Mouse (Mus musculus) cerebellum, adult 9-11 months (tissue): ENCODE data around the gene Gm10563.
"Not testable (repeated sequence)": the region's sequence is repeated elsewhere in the genome, so short reads cannot be mapped to it uniquely, and the experiment has no call there.

ENCODE experiments used
- DNase-seq: peaks from one replicate; pipeline ENCODE4 v3.0.0; 2022

Gene Gm10563

DNA sequence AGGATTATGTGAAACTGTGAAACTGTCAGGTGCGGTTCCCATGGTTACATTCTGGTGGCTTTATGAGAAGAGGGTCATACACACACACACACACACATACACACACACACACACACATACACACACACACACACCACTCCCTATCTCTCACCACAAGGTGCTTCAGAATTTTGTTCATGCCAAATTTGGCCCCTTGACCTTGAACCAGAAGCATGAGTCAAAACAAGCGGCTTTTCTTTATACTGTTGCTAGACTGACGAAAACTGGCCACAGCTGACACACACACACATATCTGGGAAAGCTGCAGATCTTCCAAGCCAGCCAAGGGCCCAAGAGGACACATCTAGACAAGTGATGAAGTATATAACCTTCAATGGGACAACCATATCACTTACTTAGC, 49.4 kb downstream of the Gm10563 start:
- no peak for DNase-seq

DNA sequence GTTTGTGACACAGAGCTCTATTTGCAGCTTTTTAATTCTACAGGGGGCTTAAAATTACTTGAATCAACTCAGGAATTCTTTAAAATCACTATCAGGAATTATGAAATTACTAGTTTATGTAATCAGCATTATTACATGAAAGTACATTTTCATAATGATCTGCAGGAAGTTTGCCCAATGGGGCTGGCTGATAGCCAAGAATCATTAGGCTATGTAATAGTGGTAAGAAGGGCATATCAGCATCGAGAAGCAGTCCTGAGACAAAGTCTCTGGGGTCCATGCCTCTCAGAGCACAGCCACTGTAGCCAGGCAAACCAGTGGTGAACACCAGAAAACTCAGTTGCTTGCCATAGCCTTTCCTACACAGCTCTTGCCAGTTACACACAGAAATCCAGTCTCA, 51.4 kb downstream of the Gm10563 start:
- DNase-seq = no peak

DNA sequence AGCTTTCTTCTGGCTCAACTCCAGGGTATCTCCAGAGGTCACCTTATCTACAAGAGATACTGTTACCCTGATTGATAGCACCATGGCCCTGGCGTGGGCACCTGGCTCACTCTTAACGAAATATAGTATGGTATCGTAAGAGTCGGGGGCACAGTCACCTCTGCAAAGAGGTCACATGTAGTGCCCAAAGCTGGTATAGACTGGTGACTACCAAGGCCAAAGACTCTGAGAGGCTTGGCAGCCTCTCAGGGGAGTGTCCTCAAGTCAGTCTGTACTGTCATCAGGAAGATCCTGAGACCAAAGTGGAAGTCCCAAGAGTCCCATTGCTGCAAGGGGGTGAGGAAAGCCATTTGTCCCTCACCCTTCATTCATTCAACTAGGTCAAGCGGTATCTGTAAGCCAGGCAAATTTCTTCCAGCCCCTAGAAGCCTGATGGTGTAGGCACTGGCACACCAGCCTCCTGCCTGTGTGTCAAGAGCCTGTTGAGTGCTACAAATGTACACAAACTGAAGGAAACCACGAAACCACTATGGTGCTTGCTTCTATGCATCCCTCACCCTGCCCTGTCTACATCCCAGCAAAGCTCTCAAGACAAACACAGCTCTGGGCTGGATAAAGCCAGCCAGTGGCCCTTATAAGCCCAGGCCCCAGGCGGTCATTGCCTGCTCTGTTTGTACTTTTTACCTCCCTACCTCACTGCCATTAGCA, 54.0 kb downstream of the Gm10563 start:
- DNase-seq = no peak

DNA sequence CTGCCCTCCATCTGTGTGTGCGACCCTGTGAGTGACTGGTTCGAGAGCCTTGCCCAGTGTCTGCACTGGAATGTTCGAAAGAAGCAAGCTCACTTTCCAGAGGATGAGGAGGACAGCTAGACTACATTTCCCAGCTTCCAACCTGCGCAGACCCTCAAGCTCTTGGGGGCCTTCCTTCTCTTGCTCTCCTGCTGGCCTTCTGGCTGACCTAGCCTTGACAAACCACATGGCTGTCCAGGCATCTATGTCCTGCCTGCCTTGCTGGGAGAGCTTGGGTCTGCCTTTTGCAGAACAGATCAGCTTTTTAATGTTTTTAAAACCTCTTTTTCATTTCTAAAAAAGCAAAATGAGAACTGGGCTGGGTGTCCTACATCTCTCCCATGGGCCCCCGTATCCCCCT, 55.9 kb downstream of the Gm10563 start:
- no peak for DNase-seq

DNA sequence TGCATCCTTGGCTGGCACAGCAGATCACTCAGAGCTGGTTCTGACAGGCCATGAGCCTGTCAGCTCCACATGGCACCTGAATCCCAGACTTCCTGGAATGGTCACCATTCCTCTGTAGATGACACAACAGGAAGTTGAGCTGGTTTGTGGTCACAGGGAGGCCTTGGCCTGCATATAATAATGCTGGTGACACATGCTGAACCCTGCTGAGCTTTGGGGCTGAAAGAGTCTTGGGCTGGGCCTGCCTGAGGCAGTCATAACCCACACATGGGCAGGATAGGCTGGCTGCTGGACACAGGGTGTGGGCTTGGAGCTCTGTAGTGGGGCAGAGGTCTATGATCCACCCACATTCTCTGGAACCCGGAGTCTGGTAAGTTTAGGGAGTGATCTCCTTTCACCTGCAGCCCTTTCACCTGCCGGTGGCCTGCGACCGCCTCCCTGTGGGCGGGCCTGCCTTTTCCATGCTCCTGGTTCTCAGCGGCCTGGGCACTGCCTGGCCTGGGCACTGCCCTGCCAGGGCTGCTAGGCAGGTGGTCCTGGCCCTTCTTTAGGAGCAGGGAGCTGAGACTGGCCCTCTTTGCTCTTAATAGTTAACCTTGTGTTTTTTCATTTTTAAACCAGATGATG, 62.8 kb downstream of the Gm10563 start:
- no peak for DNase-seq

DNA sequence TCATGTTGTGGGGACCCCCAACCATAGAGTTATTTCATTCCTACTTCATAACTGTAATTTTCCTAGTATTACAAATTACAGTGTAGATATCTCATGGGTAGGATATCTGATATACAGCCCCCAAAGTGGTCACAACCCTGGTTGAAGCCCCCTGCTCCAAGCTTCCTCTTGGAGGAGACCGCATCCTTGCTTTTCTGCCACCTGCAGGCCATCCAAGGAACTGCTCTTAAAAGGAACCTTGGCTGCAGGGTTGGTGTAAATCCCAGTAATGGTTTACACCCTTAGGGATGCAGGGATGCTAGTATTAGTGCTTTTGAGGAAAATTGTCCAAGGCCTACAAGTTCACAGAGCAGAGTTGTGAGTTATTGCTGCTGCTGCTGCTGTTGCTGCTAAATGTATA, 64.8 kb downstream of the Gm10563 start:
- no peak for DNase-seq

DNA sequence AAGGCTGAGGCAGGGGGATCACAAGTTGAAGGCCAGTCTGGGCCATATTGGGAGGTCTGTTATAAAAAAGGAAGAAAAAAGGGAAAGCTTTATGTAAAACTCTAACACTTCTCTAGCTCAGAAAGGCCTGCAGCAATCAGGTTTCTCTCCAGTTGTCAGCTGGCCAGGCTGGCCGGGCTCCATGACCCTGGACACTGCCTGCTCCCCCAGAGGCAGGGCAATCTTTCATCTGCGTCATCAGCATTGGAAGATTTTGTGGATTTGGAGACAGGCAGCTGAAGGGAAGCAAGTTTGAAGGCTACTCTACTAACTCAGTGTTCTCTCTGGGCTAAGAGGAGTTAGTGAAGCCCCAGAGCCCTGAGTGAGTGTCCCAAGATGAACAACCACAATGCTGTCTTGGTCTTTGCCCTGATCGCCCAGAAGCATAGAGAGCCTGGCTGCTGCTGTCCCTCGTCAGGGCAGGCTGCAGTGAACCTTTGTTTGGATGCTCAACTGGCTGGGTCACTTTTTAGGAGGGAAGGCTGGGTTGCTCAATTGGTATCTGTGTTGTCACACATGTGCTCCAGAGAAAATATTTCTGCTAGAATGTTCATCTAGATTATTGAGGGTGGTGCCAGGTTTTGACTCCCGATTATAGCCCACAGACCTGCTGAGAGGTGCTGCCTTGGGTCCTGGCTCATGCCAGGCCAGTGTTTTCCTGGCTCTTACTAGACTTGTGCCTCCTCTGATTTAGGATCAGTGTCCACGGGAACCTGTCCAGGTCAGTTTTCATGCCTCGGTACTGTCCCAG, 66.7 kb downstream of the Gm10563 start:
- no peak for DNase-seq

DNA sequence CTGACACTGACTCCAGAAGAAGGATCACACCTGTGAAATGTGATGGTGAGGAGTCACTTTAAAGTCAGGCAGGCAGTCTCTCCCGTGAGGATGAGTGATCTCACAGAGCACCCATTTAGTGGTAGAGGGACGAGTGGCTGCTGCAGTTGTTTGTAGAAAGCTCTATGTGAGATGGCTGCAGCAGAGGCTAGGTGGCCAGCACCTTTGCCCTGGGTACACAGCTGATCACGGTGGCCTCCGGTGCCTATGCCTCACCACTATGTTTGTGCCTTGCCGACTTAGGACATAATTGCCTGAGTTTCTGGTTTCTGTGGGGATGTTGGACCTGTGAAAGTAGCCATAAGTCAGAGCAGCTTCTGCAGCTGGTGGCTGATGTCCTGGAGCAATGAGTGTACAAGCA, 67.5 kb downstream of the Gm10563 start:
- no peak for DNase-seq

DNA sequence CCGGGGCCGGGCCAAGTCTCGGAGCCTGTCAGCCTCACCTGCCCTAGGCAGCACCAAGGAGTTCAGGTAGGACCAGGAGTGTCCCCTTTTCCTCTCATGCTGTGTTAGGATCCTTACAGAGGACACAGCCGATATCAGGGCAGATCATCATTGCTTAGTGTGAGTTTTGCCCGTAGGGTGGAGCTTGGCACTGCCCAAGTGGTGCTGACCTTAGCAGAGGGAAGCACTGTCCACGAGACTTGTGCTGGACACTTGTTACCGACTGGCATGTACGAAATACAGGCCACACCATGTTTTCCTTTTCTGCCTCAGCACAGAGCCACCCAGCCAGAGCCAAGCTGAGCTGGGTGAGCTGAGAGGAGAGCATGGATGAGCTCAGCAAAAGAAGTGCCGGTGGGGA, 68.1 kb downstream of the Gm10563 start:
- DNase-seq = no peak

DNA sequence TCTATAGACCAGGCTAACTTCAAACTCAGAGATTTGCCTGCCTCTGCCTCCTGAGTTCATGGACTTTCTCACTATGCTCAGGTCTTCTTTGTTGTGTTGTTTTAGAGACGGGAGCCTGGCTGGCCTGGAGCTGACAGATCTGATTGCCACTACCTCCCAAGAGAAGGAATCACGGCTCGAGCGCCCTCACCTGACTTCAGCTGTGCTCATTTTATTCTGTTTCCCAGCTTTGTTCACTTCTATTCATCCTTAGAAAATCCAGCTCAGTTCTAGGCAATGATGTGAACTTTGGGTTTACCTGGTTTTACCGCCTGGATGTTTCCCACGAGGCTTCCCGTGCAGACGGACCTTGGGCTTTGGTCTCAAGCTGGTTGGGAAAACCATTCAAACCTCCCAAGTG, 69.7 kb downstream of the Gm10563 start:
- DNase-seq = no peak

DNA sequence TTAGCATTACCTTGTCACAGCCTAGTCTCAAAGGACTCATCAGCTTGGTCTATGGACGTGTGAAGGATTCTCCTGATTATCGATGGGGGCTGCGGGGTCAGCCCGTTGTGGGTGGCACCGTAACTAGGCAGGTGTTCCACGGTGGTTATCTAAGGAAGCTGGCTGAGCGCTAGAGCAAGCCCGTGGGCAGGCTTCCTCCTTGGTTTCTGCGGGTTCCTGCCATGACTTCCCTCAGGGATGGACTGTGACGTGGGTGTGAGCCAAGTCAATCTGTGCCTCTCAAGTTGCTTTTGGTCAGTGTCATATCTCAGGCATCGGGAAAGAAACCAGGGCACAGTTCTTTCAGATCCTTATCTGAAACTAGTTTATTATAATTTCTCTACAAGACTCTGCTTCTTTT, 70.3 kb downstream of the Gm10563 start:
- no peak for DNase-seq

DNA sequence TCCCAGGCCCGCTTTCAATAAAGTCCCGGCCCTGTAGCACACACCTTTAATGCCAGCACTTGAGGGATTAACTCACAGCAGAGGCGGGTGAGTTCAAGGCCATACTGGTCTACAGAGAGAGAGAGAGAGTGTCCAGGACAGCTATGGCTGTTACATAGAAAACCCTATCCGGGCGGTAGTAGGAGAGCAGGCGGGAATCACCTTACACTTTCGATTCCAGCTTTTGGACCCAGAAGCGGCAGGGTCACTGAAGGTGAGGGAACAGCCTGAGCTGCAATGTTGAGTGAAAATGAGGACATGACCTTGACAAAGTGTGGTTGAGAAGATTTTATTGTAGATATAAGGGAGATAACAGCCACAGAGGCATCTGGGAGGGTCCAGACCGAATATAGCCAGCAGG, 71.3 kb downstream of the Gm10563 start:
- no peak for DNase-seq

DNA sequence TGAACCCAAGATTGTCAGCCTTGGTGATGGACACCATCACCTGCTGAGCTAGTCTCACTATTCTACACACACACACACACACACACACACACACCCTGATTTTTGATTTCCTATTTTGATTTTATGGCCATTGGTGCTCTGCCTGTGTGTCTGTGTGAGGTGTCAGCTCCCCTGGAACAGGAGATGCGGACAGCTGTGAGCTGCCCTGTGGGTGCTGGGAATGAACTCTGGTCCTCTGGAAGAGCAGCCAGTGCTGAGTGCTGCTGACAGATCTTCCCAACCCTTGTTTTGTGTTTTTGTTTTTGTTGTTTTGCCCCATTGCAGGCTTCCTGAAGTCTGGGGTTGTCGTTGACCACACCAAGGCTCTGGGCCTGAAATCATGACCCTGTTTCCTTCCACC, 72.1 kb downstream of the Gm10563 start:
- no peak for DNase-seq

DNA sequence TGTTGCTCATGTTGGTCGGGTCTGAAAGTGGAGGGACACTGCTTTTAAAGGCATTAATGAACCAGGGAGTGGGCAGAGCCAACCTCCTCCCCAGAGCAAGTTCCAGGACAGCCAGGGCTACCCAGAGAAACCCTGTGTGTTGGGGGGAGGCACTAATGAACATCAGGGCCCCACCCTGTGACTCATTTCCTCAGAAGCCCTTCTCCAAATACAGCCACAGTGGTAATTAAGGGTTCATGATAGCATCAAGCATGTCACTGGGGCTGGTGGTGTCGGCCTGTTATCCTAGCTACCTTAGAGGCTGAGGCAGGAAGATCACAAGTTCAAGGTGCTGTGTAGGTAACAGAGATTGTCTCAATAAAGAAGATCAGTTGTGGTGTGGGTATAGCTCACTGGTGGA, 73.8 kb downstream of the Gm10563 start:
- DNase-seq = no peak

DNA sequence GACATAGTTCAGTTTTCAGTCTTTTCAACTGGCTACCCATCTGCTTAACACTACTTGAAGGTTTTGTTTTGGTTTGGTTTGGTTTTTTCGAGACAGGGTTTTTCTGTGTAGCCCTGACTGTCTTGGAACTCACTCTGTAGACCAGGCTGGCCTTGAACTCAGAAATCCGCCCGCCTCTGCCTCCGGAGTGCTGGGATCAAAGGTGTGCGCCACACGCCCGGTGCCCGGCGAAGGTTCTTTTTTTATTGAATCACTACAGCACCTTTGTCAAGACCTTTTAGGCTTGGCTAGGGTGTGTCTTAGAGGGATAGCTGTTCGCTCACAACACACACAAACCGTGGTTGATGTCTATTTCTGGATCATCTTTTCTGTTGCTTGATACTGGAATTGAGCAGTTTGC, 74.9 kb downstream of the Gm10563 start:
- not testable (repeated sequence) for DNase-seq

DNA sequence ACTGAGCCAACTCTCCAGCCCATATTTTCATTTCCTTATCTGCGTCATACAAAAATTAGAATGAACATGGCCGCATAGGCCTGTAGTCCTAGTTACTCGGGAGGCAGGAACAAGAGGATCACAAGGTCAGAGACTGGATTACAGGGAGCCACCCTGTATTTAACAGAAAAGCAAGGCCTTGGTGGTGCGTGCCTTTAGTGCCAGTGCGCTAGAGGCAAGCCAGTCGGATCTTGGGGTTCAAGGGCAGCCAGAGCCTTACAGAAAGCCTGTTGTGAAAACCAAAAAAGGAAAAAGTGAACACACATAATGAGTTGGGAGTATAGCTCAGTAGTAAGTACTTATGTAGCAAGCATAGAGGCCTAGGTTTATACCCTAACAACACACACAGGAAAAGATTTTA, 75.4 kb downstream of the Gm10563 start:
- no peak for DNase-seq

DNA sequence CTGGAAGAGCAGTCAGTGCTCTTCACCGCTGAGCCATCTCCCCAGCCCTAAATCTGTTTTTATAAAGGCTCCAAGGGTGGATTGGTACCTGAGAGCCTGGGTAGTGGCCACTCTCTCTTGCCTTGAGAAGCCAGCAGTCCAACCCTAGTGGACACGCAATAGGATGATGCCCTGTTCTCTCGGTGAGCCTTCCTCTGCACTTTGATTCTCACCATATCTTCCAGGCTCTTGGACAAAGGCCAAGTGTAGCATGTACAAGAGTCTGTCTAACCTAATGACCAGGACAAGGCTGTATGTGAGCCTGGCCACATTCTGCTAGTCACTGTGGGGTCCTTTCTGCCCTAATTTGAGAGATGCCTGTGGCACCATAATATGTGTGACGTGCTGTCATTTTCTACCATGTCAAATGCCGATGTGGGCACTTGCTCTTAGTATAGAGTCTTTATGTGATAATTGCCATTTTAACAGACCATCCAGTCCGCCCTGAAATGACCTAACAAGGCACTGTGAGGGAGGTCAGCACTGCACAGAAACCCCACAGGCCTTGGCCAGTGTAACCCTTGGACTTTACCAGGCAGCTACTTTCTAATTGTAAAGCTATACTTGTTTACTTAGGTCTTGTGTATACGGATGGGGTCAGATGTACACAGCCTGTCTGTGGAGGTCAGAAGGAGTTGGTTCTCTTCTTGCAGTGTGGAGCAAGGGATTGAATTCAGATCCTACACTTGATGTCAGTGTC, 76.4 kb downstream of the Gm10563 start:
- no peak for DNase-seq

DNA sequence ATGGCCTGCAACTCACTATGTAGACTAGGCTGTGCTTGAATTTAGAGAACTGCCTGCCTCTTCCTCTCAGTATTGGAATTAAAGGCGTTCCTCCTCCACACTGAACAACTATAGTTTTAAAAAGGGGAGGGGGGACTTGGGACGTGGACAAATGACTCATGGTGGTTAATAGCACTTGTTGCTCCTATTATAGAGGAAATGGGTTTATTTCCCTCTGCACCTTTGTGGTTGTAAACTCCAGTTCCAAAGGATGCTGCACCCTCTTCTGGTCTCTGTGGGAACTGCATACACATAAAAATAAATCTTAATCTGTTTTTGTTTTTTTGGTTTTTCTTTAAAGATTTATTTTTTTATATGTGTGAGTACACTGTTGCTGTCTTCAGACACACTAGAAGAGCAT, 77.0 kb downstream of the Gm10563 start:
- no peak for DNase-seq

DNA sequence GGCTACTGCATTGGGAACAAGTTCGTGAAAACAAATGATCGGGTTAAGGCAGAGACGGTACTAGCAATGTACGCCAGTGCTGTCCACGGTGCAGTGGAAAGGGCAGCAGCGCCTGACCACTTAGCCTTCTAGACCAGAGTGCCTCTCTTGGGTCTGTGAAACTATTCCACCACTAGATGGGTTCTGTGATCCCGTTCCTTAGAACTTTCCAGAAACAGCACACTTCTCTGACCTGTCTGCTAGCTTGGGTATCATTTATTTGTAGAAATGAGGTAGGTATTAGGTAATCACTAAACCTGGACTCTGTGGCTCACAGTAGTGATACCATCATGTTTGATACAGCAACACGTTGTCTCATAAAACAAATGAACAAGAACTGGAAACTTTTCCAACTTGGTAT, 78.7 kb downstream of the Gm10563 start:
- DNase-seq = no peak
